Mouse (Mus musculus): ENCODE measurements around the gene Chm. TPM values are rescaled to one million over a fixed set of nuclear protein-coding genes. Genes with fewer than 3 reads are reported as not detected.

The Chm gene
- polyA plus RNA-seq (2012; rRNA removed): 1.7 and 1.9 TPM in 2 replicates

DNA sequence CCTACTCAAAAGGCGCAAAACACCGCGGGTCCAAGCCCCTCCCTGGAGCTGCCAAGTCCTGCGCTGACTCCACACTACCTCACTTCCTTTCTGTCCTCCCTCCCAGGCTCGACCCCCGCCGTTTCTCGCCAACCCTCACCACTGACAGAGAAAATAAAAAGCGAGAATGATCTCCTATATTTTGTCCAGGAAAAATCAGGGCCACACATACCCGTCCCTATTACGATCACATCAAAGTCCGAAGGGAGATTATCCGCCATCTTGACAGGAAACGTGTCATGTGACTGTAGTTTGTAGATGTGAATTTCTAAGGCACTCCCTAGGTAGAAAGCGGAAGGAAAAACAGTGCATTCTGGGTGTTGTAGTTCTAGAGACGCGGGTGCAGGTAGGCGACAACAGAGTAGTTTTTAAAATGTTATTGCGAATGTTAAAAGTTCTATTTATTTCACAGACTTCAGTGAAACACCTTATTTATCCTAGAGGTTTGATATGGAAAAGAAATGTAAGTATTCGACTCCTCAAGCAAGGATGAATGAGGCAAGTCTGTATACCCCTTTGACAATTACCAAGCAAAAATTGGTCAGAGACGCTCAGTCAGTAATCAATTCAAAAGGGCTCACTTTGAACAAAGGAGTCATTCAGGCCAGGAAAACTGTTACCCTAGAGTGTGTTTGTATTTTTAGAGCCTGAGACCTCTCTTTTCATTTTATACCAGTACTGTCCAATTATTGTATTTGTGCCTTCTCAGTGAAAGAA lies at the start of gene Chm:
Gene Chm, minus strand, starts transcription at position 288 of the 756 bp plus-strand sequence.

Other genes starting within 250 kb of the Chm start
- gene Dach2, start 112.0 kb upstream of the Chm start, polyA plus RNA-seq (2012; rRNA removed): 0.11 and 0.22 TPM in 2 replicates

Data from liver, embryonic 18 days (tissue).